In genomic region chr6:39146041-39146440, GRCm38 (mm10) we compare ENCODE assay signal across 10 mouse cellular contexts. TPM values are rescaled to one million over a fixed set of nuclear protein-coding genes. Genes with fewer than 3 reads are reported as not detected.
DNase-seq lines count a peak whose midpoint lies in the region; ATAC-seq and TF ChIP-seq lines count a peak whose summit lies in the region.
"Had no signal": no experiment of that assay in that cellular context is flagged by ENCODE, and none has a peak within 500 bp of the region (broad histone marks: within the 10 kb centered on the region; RNA-seq: fewer than 3 reads in every experiment).

No protein-coding gene starts in this region.

- peaks cover 58% of the 10 kb centered on the region for H3K36me3 ChIP-seq in intestine, postnatal 0 days (ENCODE audit: control insufficient read depth, insufficient read depth)
- peaks cover 7% of the 10 kb centered on the region for H3K36me3 ChIP-seq in intestine, embryonic 16.5 days (ENCODE audit: control insufficient read depth, insufficient read depth, low read length)

- H3K4me1 ChIP-seq in intestine, postnatal 0 days (replicated peaks; ENCODE audit: control insufficient read depth, insufficient read depth, low read length) = no peaks in the 10 kb centered on the region
- H3K4me1 ChIP-seq in intestine, embryonic 16.5 days (ENCODE audit: control insufficient read depth, insufficient read depth, low read length) = no peaks in the 10 kb centered on the region
- H3K4me1 ChIP-seq: megakaryocyte, embryonic 14.5 days had no signal

- 59% methylated on average over 6 of the region's 6 CpGs for WGBS in intestine, postnatal 0 days
- 55% methylated on average over 6 of the region's 6 CpGs for WGBS in intestine, embryonic 16.5 days

- peak; percentile 5 for DNase-seq in adrenal gland, adult 2 months
- DNase-seq in adrenal gland, postnatal 4 days (ENCODE audit: low spot score in 2 of 2) = no peak
- peak; percentile 8 for DNase-seq in lung, postnatal 10 days
- DNase-seq in lung, postnatal 25 days (ENCODE audit: low spot score) = no peak
- DNase-seq in mesoderm, embryonic 11.5 days (ENCODE audit: low read depth, low spot score) = peak; percentile 19
- DNase-seq: gastrocnemius, postnatal 10 days had no signal

- H3K9ac ChIP-seq in intestine, postnatal 0 days (ENCODE audit: low read depth, low read length) = no peak overlapping the region
- H3K9ac ChIP-seq in intestine, embryonic 16.5 days (ENCODE audit: low read depth, low read length) = no peak overlapping the region

- no peak for ATAC-seq in intestine, postnatal 0 days
- ATAC-seq in intestine, embryonic 16.5 days = no peak
- ATAC-seq in inflammation-experienced regulatory T-cells, adult 6 months = no peak

- H3K4me3 ChIP-seq in intestine, postnatal 0 days (ENCODE audit: low read depth, low read length) = no peak overlapping the region
- no peak overlapping the region for H3K4me3 ChIP-seq in intestine, embryonic 16.5 days (ENCODE audit: low read length)
- H3K4me3 ChIP-seq: megakaryocyte, embryonic 14.5 days had no signal

- H3K27me3 ChIP-seq in intestine, postnatal 0 days (replicated peaks; ENCODE audit: control insufficient read depth, insufficient read depth, low read length) = no peaks in the 10 kb centered on the region
- H3K27me3 ChIP-seq in intestine, embryonic 16.5 days (replicated peaks; ENCODE audit: control insufficient read depth, insufficient read depth, low read length) = no peaks in the 10 kb centered on the region
- H3K27me3 ChIP-seq: megakaryocyte, embryonic 14.5 days had no signal

- H3K27ac ChIP-seq in intestine, postnatal 0 days (ENCODE audit: low read depth, low read length) = no peak overlapping the region
- no peak overlapping the region for H3K27ac ChIP-seq in intestine, embryonic 16.5 days (ENCODE audit: low read length)

- no peaks in the 10 kb centered on the region for H3K9me3 ChIP-seq in intestine, postnatal 0 days (ENCODE audit: control insufficient read depth)
- H3K9me3 ChIP-seq in intestine, embryonic 16.5 days (ENCODE audit: control insufficient read depth, low read length) = no peaks in the 10 kb centered on the region
- H3K9me3 ChIP-seq: megakaryocyte, embryonic 14.5 days had no signal

- peak; percentile 68 for TF ChIP-seq CTCF in intestine, postnatal 0 days (IDR thresholded peaks at IDR 0.05; ENCODE audit: low read depth)

- H3K4me2 ChIP-seq in intestine, postnatal 0 days (replicated peaks; ENCODE audit: low read depth) = no peak overlapping the region
- no peak overlapping the region for H3K4me2 ChIP-seq in intestine, embryonic 16.5 days (ENCODE audit: low read depth, low read length)

RNA-seq across cellular contexts. Expression of gene Parp12, which starts 27.9 kb away (rescaled TPM):
- total RNA-seq in adrenal gland, adult 2 months (2021) = 10 to 100 TPM; 15.3 to 20.3 TPM
- polyA plus RNA-seq in adrenal gland, adult 2 months (2012; rRNA removed) = 29.6 and 33.0 TPM in 2 replicates
- total RNA-seq in adrenal gland, postnatal 4 days (2021) = 10 to 100 TPM; 21.7 to 22.5 TPM
- polyA plus RNA-seq in intestine, postnatal 0 days (2015; fragmentation: Nextera tagmentation; extraction: Ambion mirVana) = 18.9 and 21.1 TPM in 2 replicates
- 6.2 and 7.7 TPM in 2 replicates for polyA plus RNA-seq in intestine, embryonic 16.5 days (2015; fragmentation: Nextera tagmentation; extraction: Ambion mirVana)
- 1 to 10 TPM; 3.7 to 4.7 (median 4.2) TPM for polyA plus RNA-seq in inflammation-experienced regulatory T-cells, adult 6 months (2017; shearing (Covaris generic))

Comparison
In these comparisons a context has a peak if more than half of its experiments do, and no peak if none do; other contexts are left out.
1. DNase-seq: peak in adrenal gland, adult 2 months (single experiment), lung, postnatal 10 days (single experiment) and mesoderm, embryonic 11.5 days (single experiment); none in adrenal gland, postnatal 4 days (0 of 2) and lung, postnatal 25 days (single experiment).